Mouse (Mus musculus): ENCODE results near the gene Slc39a3. TPM values are rescaled to one million over a fixed set of nuclear protein-coding genes. Genes with fewer than 3 reads are reported as not detected.
A peak's percentile ranks its signal among the peaks of the same experiment; 100 is the strongest.

The Slc39a3 gene
- polyA plus RNA-seq, 1 experiment: 21.8 TPM

DNA sequence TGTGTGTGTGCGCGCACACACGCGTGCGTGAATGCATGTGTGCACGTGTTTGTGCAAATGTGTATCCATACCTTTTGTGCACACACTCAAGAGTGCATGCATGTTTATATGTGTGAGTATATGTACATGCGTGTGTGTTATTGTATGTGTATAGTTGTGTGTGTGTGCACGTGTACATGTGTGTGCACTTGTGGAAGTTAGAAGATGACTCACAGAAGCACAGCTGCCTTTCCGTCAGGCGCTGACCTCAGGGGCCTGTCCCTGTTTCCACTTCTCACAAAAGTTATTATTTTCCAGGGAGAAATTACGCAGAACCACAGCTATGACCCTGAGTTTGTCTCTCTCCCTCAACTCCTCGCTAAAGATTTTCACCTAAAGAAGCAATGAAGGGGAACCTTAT lies 53.0 kb downstream of the Slc39a3 start:
- no peaks in the 10 kb centered on the region for H3K36me3 ChIP-seq (ENCODE audit: control insufficient read depth, insufficient read depth)
- H3K79me2 ChIP-seq (ENCODE audit: control insufficient read depth, insufficient read depth): no peaks in the 10 kb centered on the region
- H3K4me3 ChIP-seq: no peak overlapping the region
- H3K4me2 ChIP-seq (ENCODE audit: low read depth): no peak overlapping the region
- TF ChIP-seq MYOG (IDR thresholded peaks at IDR 0.05; ENCODE audit: control insufficient read depth in 1 of 3, insufficient read depth in 1 of 3, insufficient read length in 2 of 3, low read depth in 2 of 3): peak in 1 of 3 experiments; percentile 8
- no peak for TF ChIP-seq TCF12 (IDR thresholded peaks at IDR 0.05; ENCODE audit: insufficient read depth, poor library complexity, severe bottlenecking)
- no peak overlapping the region for H3ac ChIP-seq (ENCODE audit: control insufficient read depth, insufficient read length)
- H3K27me3 ChIP-seq (ENCODE audit: control insufficient read depth, insufficient read depth, insufficient read length): no peaks in the 10 kb centered on the region

DNA sequence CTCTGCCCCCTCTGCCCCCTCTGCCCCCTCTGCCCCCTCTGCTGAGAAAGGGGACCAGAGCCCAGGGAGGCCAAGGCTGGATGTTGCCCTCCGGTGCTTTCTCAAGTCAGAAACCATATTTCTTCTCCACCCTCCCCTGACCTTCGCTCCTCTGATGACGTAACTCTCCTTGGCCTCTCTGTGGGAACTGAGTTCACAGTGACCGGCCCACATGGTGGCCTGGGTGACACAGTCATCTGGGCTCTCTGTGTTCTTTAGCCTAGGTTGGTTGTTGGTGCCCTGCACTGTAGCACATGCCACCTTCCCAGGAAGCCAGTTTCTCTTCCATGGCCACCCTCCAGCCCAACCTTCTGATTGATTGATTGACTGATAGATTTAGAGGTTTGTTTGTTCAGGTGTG lies 54.8 kb downstream of the Slc39a3 start:
- no peak overlapping the region for H3K4me2 ChIP-seq (ENCODE audit: low read depth)
- no peak overlapping the region for H3ac ChIP-seq (ENCODE audit: control insufficient read depth, insufficient read length)
- no peak overlapping the region for H3K4me3 ChIP-seq
- H3K79me2 ChIP-seq (ENCODE audit: control insufficient read depth, insufficient read depth): no peaks in the 10 kb centered on the region
- no peaks in the 10 kb centered on the region for H3K27me3 ChIP-seq (ENCODE audit: control insufficient read depth, insufficient read depth, insufficient read length)
- TF ChIP-seq TCF3 (IDR thresholded peaks at IDR 0.05; ENCODE audit: insufficient read length, low read depth) (no peak), TCF12 (IDR thresholded peaks at IDR 0.05; ENCODE audit: insufficient read depth, poor library complexity, severe bottlenecking) (no peak), REST (IDR thresholded peaks at IDR 0.05; ENCODE audit: insufficient read depth, insufficient read length) (no peak), POLR2AphosphoS2 (IDR thresholded peaks at IDR 0.05; ENCODE audit: insufficient read length, low read depth) (no peak), SRF (IDR thresholded peaks at IDR 0.05; ENCODE audit: control insufficient read depth, insufficient read length, low read depth) (no peak), MAX (IDR thresholded peaks at IDR 0.05; ENCODE audit: low read depth) (no peak), POLR2A (IDR thresholded peaks at IDR 0.05; ENCODE audit: insufficient read length, low read depth) (no peak), MYOG (IDR thresholded peaks at IDR 0.05; ENCODE audit: control insufficient read depth in 1 of 3, insufficient read depth in 1 of 3, insufficient read length in 2 of 3, low read depth in 2 of 3) (no peak), USF1 (IDR thresholded peaks at IDR 0.05; ENCODE audit: low read depth) (no peak), MYOD1 (IDR thresholded peaks at IDR 0.05; ENCODE audit: control insufficient read depth in 1 of 3, insufficient read length in 2 of 3, low read depth in 2 of 3) (no peak), CEBPB (IDR thresholded peaks at IDR 0.05; ENCODE audit: insufficient read depth, poor library complexity, severe bottlenecking) (no peak), E2F4 (IDR thresholded peaks at IDR 0.05; ENCODE audit: insufficient read depth) (no peak)
- no peaks in the 10 kb centered on the region for H3K36me3 ChIP-seq (ENCODE audit: control insufficient read depth, insufficient read depth)

DNA sequence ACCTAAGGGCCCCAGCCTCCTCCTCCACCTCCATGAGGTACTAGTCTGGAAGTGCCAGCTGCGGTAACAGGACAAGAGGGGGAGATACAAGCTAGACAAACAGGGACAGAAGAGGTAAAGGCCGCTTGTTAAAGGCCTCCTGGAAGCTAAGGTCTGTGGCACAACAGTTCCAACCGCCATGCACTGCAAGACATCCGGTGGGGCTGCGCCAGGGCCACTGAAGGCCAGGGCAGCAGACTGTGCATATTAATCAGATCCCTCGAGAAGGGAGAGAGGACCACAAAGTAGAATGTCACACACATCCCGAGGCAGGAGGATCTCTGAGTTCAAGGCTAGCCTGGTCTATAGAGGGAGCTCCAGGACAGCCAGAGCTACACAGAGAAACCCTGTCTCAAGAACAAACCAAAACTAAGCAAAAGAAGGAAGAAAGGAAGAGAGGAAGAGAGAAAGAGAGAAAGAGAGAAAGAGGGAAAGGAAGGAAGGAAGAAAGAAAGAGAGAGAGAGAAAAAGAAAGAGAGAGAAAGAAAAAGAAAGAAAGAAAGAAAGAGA lies 55.6 kb downstream of the Slc39a3 start:
- no peaks in the 10 kb centered on the region for H3K79me2 ChIP-seq (ENCODE audit: control insufficient read depth, insufficient read depth)
- no peak overlapping the region for H3ac ChIP-seq (ENCODE audit: control insufficient read depth, insufficient read length)
- H3K4me3 ChIP-seq: no peak overlapping the region
- no peaks in the 10 kb centered on the region for H3K36me3 ChIP-seq (ENCODE audit: control insufficient read depth, insufficient read depth)
- TF ChIP-seq POLR2AphosphoS2 (IDR thresholded peaks at IDR 0.05; ENCODE audit: insufficient read length, low read depth): no peak
- TF ChIP-seq TCF12 (IDR thresholded peaks at IDR 0.05; ENCODE audit: insufficient read depth, poor library complexity, severe bottlenecking): no peak
- TF ChIP-seq E2F4 (IDR thresholded peaks at IDR 0.05; ENCODE audit: insufficient read depth): no peak
- TF ChIP-seq SRF (IDR thresholded peaks at IDR 0.05; ENCODE audit: control insufficient read depth, insufficient read length, low read depth): no peak
- no peak for TF ChIP-seq MYOD1 (IDR thresholded peaks at IDR 0.05; ENCODE audit: control insufficient read depth in 1 of 3, insufficient read length in 2 of 3, low read depth in 2 of 3)
- TF ChIP-seq USF1 (IDR thresholded peaks at IDR 0.05; ENCODE audit: low read depth): no peak
- no peak for TF ChIP-seq MAX (IDR thresholded peaks at IDR 0.05; ENCODE audit: low read depth)
- no peak for TF ChIP-seq POLR2A (IDR thresholded peaks at IDR 0.05; ENCODE audit: insufficient read length, low read depth)
- TF ChIP-seq TCF3 (IDR thresholded peaks at IDR 0.05; ENCODE audit: insufficient read length, low read depth): no peak
- TF ChIP-seq REST (IDR thresholded peaks at IDR 0.05; ENCODE audit: insufficient read depth, insufficient read length): no peak
- no peak for TF ChIP-seq MYOG (IDR thresholded peaks at IDR 0.05; ENCODE audit: control insufficient read depth in 1 of 3, insufficient read depth in 1 of 3, insufficient read length in 2 of 3, low read depth in 2 of 3)
- no peak overlapping the region for H3K4me2 ChIP-seq (ENCODE audit: low read depth)
- no peaks in the 10 kb centered on the region for H3K27me3 ChIP-seq (ENCODE audit: control insufficient read depth, insufficient read depth, insufficient read length)

Other genes starting within 250 kb of the Slc39a3 start
- gene Sf3a2, start 239.2 kb downstream of the Slc39a3 start, polyA plus RNA-seq (2012; fragmentation: generic; extraction: Trizol): 93.1 TPM
- 69.6 TPM for gene Plekhj1, start 238.8 kb downstream of the Slc39a3 start, polyA plus RNA-seq (2012; fragmentation: generic; extraction: Trizol)
- 0.76 TPM for gene Amh, start 232.2 kb downstream of the Slc39a3 start, polyA plus RNA-seq (2012; fragmentation: generic; extraction: Trizol)
- 343 TPM for gene Jsrp1, start 223.9 kb downstream of the Slc39a3 start, polyA plus RNA-seq (2012; fragmentation: generic; extraction: Trizol)
- gene Oaz1, start 210.8 kb downstream of the Slc39a3 start, polyA plus RNA-seq (2012; fragmentation: generic; extraction: Trizol): 1,349 TPM
- gene Lingo3, start 193.4 kb downstream of the Slc39a3 start, polyA plus RNA-seq (2012; fragmentation: generic; extraction: Trizol): 0.05 TPM
- 150 TPM for gene Lsm7, start 182.2 kb downstream of the Slc39a3 start, polyA plus RNA-seq (2012; fragmentation: generic; extraction: Trizol)
- 31.0 TPM for gene Sppl2b, start 182.2 kb downstream of the Slc39a3 start, polyA plus RNA-seq (2012; fragmentation: generic; extraction: Trizol)
- gene Tmprss9, start 165.6 kb downstream of the Slc39a3 start, polyA plus RNA-seq (2012; fragmentation: generic; extraction: Trizol): 0.05 TPM
- gene Timm13, start 136.5 kb downstream of the Slc39a3 start, polyA plus RNA-seq (2012; fragmentation: generic; extraction: Trizol): 225 TPM
- 65.2 TPM for gene Lmnb2, start 119.2 kb downstream of the Slc39a3 start, polyA plus RNA-seq (2012; fragmentation: generic; extraction: Trizol)
- 52.2 TPM for gene Gadd45b, start 107.4 kb downstream of the Slc39a3 start, polyA plus RNA-seq (2012; fragmentation: generic; extraction: Trizol)
- 0.47 TPM for gene Gng7, start 22.5 kb downstream of the Slc39a3 start, polyA plus RNA-seq (2012; fragmentation: generic; extraction: Trizol)
- 0.42 TPM for gene Diras1, start 11.8 kb downstream of the Slc39a3 start, polyA plus RNA-seq (2012; fragmentation: generic; extraction: Trizol)
- 192 TPM for gene Sgta, start 22.8 kb upstream of the Slc39a3 start, polyA plus RNA-seq (2012; fragmentation: generic; extraction: Trizol)
- 139 TPM for gene Thop1, start 32.6 kb upstream of the Slc39a3 start, polyA plus RNA-seq (2012; fragmentation: generic; extraction: Trizol)
- 0.14 TPM for gene Creb3l3, start 61.4 kb upstream of the Slc39a3 start, polyA plus RNA-seq (2012; fragmentation: generic; extraction: Trizol)
- 126 TPM for gene Map2k2, start 68.5 kb upstream of the Slc39a3 start, polyA plus RNA-seq (2012; fragmentation: generic; extraction: Trizol)
- gene Zbtb7a, start 97.8 kb upstream of the Slc39a3 start, polyA plus RNA-seq (2012; fragmentation: generic; extraction: Trizol): 26.1 TPM
- 43.2 TPM for gene Pias4, start 130.5 kb upstream of the Slc39a3 start, polyA plus RNA-seq (2012; fragmentation: generic; extraction: Trizol)
- gene Eef2, start 139.2 kb upstream of the Slc39a3 start, polyA plus RNA-seq (2012; fragmentation: generic; extraction: Trizol): 3,891 TPM
- 120 TPM for gene Dapk3, start 145.6 kb upstream of the Slc39a3 start, polyA plus RNA-seq (2012; fragmentation: generic; extraction: Trizol)
- gene 4930442H23Rik, start 146.4 kb upstream of the Slc39a3 start, polyA plus RNA-seq (2012; fragmentation: generic; extraction: Trizol): 0.12 TPM
- gene Nmrk2, start 164.6 kb upstream of the Slc39a3 start, polyA plus RNA-seq (2012; fragmentation: generic; extraction: Trizol): 52.3 TPM
- 0.11 TPM for gene Atcay, start 193.4 kb upstream of the Slc39a3 start, polyA plus RNA-seq (2012; fragmentation: generic; extraction: Trizol)
- gene Zfr2, start 195.7 kb upstream of the Slc39a3 start, polyA plus RNA-seq (2012; fragmentation: generic; extraction: Trizol): 2.3 TPM
- gene Matk, start 215.5 kb upstream of the Slc39a3 start, polyA plus RNA-seq (2012; fragmentation: generic; extraction: Trizol): 0.67 TPM
- gene Mrpl54, start 229.5 kb upstream of the Slc39a3 start, polyA plus RNA-seq (2012; fragmentation: generic; extraction: Trizol): 167 TPM
- gene Apba3, start 229.5 kb upstream of the Slc39a3 start, polyA plus RNA-seq (2012; fragmentation: generic; extraction: Trizol): 166 TPM

All from myocyte (in vitro differentiated cells).